Mouse (Mus musculus) R1 (cell line): Measurements from ENCODE around the gene Corin.

Experiments used
- DNase-seq: peaks from one replicate; pipeline ENCODE4 v3.0.0-alpha.2; 2018; ENCODE audit warnings: low read depth, low spot score

Corin gene

GRCm38 (mm10) chr5:72443007-72443406 is 61.3 kb downstream of the Corin start:
- no peak for DNase-seq

GRCm38 (mm10) chr5:72441181-72441580 is 63.1 kb downstream of the Corin start:
- DNase-seq = no peak

GRCm38 (mm10) chr5:72435085-72435484 is 69.2 kb downstream of the Corin start:
- no peak for DNase-seq

- DNase-seq = peak; percentile 58
These were observed 72.4 kb downstream of the Corin start for GRCm38 (mm10) chr5:72431856-72432255.

GRCm38 (mm10) chr5:72427556-72427955 is 76.7 kb downstream of the Corin start:
- DNase-seq = no peak

GRCm38 (mm10) chr5:72425342-72426010 is 78.8 kb downstream of the Corin start:
- no peak for DNase-seq

GRCm38 (mm10) chr5:72411874-72412329 is 92.4 kb downstream of the Corin start:
- no peak for DNase-seq

GRCm38 (mm10) chr5:72410841-72411240 is 93.4 kb downstream of the Corin start:
- DNase-seq = no peak

GRCm38 (mm10) chr5:72403376-72403775 is 100.9 kb downstream of the Corin start:
- DNase-seq = no peak

GRCm38 (mm10) chr5:72402913-72403312 is 101.4 kb downstream of the Corin start:
- DNase-seq = no peak

GRCm38 (mm10) chr5:72401778-72402177 is 102.5 kb downstream of the Corin start:
- DNase-seq = no peak

- no peak for DNase-seq
These were observed 103.0 kb downstream of the Corin start for GRCm38 (mm10) chr5:72401251-72401650.

GRCm38 (mm10) chr5:72382148-72382547 is 122.1 kb downstream of the Corin start:
- DNase-seq = no peak

GRCm38 (mm10) chr5:72380616-72381015 is 123.7 kb downstream of the Corin start:
- no peak for DNase-seq

- no peak for DNase-seq
These were observed 136.3 kb downstream of the Corin start for GRCm38 (mm10) chr5:72368004-72368403.

- no peak for DNase-seq
These were observed 138.5 kb downstream of the Corin start for GRCm38 (mm10) chr5:72365801-72366200.

- no peak for DNase-seq
These were observed 140.4 kb downstream of the Corin start for GRCm38 (mm10) chr5:72363838-72364237.

- no peak for DNase-seq
These were observed 150.5 kb downstream of the Corin start for GRCm38 (mm10) chr5:72353746-72354145.

GRCm38 (mm10) chr5:72350081-72350758 is 154.1 kb downstream of the Corin start:
- DNase-seq = peak; percentile 56

GRCm38 (mm10) chr5:72348591-72348990 is 155.7 kb downstream of the Corin start:
- no peak for DNase-seq

- DNase-seq = no peak
These were observed 168.4 kb downstream of the Corin start for GRCm38 (mm10) chr5:72335873-72336272.

- DNase-seq = no peak
These were observed 171.4 kb downstream of the Corin start for GRCm38 (mm10) chr5:72332901-72333300.

GRCm38 (mm10) chr5:72331217-72331616 is 173.1 kb downstream of the Corin start:
- DNase-seq = no peak
